Mouse (Mus musculus): ENCODE measurements around the gene Zfp644.

- TF ChIP-seq EP300 (IDR thresholded peaks at IDR 0.05; ENCODE audit: low read depth) = no peak
- TF ChIP-seq CTCF (IDR thresholded peaks at IDR 0.05; ENCODE audit: low read depth) = no peak
These were observed at the start of gene Zfp644 for GRCm38 (mm10) chr5:106696396-106697337.

Data from heart, postnatal 0 days (tissue).